Mouse (Mus musculus): Measurements from ENCODE around the gene Lsm4.

Gene Lsm4

GRCm38 (mm10) chr8:70673079-70673856, at the start of gene Lsm4:
Lsm4 (plus strand) TSS chr8:70673248.
- peak; percentile 95 for DNase-seq

GRCm38 (mm10) chr8:70625104-70625503, 47.9 kb upstream of the Lsm4 start:
- peak; percentile 40 for DNase-seq

GRCm38 (mm10) chr8:70627041-70627440, 46.0 kb upstream of the Lsm4 start:
- no peak for DNase-seq

DNA sequence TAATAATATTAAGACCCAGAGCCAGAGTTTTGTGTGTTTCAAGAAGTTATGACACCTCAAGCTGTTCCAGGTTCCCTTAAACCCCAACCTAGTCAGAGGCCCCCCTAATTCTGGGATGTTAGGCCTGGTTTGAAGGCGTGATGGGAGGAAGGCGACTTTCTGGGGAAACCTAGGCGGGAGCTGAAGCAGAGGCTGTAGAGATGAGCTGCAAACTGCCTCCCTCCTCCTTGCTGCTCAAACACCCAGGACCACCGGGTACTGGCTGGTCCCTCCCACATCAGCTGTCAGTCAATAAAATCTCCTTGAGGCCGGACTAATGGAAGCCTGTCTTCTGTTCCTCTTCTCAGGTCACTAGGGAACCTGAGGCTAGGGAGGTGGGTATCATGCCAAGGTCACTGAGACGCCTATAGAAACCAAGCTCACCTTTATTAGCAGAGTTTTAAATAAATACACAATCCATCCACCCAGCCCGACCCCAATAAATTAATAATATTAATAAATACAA, 44.0 kb upstream of the Lsm4 start:
- no peak for DNase-seq

- DNase-seq: peak; percentile 82
These were observed 43.2 kb upstream of the Lsm4 start for GRCm38 (mm10) chr8:70629574-70630531.

GRCm38 (mm10) chr8:70630532-70631381, 42.3 kb upstream of the Lsm4 start:
- no peak for DNase-seq

DNA sequence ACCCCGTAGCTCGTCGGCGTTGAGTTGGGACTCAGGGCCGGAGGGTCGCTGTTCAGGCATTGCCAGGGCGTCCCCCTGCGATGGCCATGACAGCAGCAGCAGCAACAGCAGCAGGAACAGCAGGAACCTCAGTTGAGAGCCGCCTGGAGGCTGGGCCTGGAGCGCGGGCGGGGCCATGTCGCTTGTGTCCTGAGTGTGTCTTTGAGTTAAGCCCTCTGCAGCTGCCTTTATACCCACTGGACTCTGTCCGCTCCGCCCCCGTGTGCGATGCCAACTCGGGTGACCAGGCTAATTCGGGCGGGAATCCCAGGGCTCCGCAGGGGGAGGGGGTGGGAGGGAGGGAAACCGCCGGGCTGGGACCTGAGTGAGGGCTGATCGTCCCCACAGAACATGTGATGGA, 41.6 kb upstream of the Lsm4 start:
- no peak for DNase-seq

DNA sequence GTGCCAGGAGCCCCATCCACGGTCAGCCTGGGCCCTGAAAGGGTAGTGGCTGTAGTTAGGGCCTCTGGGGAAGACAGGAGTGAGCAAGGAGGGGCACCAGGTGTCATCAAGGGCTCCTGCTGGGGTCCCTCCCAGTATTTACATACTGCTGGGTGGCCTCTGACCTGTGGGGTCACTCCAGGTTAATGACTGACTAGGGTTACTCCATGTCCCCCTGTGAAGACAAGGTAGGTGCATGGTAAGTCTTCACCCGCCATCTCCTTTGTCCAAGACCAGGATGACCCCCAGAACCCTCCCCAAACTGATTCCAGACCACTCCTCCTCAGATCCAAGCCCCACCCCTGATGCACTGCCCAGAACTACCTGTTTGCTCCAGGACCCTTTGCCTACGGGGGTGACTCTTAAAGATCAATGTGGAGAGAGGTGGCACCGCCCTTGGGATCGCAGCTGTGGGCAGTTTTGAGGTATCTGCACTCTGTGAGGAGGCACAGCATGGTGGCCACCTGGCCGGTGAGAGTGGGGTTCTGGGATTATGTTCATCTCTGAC, 40.6 kb upstream of the Lsm4 start, which contains the start of gene Gdf15:
Gene Gdf15 (minus strand): TSS at position 111 of the 547 bp plus-strand sequence.
- DNase-seq: no peak

DNA sequence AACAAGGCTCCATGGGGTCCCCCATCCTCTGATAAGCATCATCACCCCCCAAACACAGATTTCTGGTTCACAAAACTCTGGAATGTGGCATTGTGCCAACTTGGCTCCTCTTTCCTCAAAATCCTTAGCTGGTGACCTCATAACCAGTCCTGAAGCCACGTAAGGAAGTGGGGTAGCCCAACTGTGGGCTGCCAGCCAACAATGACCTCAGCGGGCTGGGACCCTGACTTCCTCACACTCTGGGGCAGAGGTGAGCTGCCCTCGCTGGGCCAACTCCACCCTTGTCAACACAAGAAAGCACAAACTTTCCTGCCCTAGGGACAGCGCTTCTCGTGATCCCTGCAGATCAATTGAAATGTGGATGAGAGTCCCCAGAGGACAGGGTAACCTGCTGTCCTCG, 39.0 kb upstream of the Lsm4 start:
- DNase-seq: no peak

DNA sequence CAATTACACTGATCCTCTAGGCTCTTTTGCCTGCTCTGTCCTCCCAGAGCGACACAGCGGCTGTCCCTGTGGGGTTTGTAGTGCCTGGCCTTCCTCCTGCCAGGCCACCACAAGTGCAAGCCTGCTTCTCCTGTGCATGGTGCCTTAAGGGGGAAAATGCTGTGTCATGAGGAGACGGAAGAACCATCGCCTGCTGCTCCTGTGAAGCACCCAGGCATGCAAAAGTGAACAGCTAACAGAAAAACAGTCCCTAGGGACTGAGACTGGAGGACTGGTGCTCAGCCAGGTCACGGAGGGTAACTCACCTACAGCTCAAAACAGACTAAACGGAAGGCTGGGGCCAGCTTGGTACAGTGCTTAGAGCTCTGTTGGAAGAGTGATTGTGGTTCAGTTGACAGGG, 37.5 kb upstream of the Lsm4 start:
- DNase-seq: no peak

DNA sequence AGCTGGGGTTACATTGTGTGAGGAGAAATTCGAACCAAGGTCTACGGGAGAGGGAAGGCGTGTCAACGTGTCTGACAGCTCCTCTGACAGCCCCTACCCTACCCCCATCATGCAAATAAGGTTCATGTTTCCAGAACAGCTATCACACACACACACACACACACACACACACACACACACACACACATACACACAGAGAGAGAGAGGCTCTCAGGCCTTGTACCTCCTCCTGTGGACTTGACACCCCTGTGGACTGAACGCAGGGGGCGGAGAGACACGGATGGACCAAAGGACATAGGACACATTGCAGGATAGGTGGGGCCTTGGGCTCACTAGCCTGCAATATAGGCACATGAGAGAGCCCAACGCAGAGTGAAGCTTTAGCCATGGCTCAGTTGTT, 36.2 kb upstream of the Lsm4 start:
- no peak for DNase-seq

- DNase-seq: no peak
These were observed 34.3 kb upstream of the Lsm4 start for GRCm38 (mm10) chr8:70638752-70639151.

- no peak for DNase-seq
These were observed 30.0 kb upstream of the Lsm4 start for GRCm38 (mm10) chr8:70643019-70643418.

DNA sequence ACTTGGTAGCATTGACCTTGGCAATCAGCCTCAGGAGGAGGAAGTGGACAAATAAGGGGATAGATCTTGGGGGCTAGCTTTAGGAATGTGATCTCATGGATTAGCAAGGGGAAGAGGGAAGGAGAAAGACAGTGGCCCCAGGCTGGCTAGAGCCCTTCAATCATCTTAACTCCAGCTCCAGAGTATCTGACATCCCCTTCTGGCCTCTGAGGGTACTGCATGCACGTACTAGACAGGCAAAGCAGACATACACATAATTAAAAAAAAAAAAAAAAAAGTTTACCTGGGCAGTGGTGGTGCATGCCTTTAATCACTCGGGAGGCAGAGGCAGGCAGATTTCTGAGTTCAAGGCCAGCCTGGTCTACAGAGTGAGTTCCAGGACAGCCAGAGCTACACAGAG, 29.0 kb upstream of the Lsm4 start:
- no peak for DNase-seq

DNA sequence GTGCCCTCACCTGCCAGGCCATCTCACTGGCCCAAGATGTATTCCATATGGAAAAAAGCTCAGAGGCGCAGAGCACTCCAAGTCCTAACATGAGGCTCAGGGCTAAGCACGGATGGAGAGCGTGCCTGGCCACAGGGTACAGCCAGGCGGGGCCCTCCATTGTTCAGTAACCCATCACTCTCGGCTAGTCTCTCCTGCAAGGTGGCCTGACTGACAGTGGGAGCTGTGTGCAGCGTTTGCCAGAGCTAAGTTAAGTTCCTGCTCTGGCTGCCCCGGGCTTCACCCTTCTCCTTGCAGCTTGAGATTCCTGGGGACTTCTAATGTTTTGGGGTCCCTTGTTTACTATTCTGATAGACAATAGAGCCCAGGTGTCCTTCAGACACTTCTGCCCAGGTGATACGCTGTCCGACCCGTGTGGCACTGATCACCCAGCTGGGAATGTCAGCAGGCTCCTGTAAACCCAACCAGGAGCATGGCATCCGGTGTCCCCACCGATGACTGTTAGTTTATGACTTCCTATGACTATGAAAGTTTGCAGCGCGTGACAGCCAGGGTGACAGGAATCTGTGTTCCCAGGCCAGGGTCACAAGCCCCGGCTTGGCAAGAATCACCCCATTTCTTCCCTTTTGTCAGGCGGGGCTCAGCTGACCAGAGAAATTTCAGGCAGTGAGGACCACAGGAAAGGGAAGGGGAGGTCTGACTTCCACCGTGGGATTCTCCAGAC, 27.4 kb upstream of the Lsm4 start:
- no peak for DNase-seq

GRCm38 (mm10) chr8:70646369-70646768, 26.7 kb upstream of the Lsm4 start:
- no peak for DNase-seq

DNA sequence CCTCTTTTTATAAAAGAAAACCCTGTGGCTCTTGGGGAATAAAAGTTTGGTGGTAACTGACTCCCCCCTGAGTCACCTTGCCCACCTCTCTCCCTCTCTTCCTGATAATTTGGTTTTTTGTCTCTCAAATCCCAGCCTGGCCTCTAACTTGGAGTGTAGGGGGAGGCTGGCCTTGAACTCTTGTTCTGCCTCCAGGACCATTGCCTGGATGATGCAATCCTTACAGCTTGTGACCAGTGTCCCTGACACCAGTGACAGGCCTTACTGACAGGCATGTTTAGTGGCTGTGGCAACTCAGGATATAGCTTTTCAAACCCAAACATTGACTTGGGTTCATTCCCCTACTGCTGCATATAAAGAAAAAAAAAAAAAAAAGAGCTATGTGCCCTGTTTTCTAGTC, 26.3 kb upstream of the Lsm4 start:
- DNase-seq: no peak

GRCm38 (mm10) chr8:70647343-70648163, 25.5 kb upstream of the Lsm4 start:
- DNase-seq: no peak

GRCm38 (mm10) chr8:70648164-70648442, 24.9 kb upstream of the Lsm4 start:
- DNase-seq: no peak

DNA sequence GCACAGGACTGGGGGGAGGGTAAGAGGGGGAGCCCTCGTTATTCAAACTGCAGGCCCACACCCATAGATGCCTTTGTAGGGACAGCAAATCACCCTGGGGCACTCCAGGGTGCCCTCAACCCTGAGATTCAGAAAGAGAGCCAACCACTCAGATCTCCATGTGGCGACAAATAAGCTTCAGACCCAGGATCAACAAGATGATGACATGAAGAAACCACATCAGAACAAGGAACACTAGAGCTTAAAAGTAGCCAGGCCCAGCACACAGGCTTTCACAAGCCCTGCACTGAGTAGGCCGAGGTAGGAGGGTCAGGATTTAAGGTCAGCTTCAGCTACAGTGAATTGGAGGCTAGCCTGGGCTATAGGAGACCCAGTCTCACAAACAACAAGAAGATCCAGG, 24.1 kb upstream of the Lsm4 start:
- DNase-seq: no peak

GRCm38 (mm10) chr8:70649324-70649723, 23.7 kb upstream of the Lsm4 start:
- DNase-seq: peak; percentile 57
